Mouse (Mus musculus) limb, embryonic 14.5 days (tissue): ENCODE data around the gene Rilpl1. TPM values are rescaled to one million over a fixed set of nuclear protein-coding genes. Genes with fewer than 3 reads are reported as not detected.
A peak's percentile ranks its signal among the peaks of the same experiment; 100 is the strongest.

Experiments
- ATAC-seq: fragments of 200-750 bp; cut with Nextera tagmentation; 2 replicates; pipeline ENCODE4 v1.8.0; 2017; ENCODE audit warnings: low read depth, moderate number of reproducible peaks, moderate TSS enrichment; ENCODE audit not compliant: low FRiP score
- DNase-seq: peaks from one replicate; pipeline ENCODE4 v3.0.0-alpha.2; 2015; ENCODE audit warnings: low spot score
- H3K27ac ChIP-seq: fragments of 300-500 bp; sonication (generic); replicated peaks from 2 replicates; pipeline ENCODE4 v1.5.1; 2014; ENCODE audit warnings: low read depth, mild to moderate bottlenecking, low read length, moderate library complexity, mixed read lengths
- H3K27me3 ChIP-seq: fragments of 300-500 bp; sonication (generic); 2 replicates; pipeline ENCODE4 v1.6.1; 2014; ENCODE audit warnings: low read length, mixed read lengths; ENCODE audit not compliant: control insufficient read depth, insufficient read depth
- H3K36me3 ChIP-seq: fragments of 300-500 bp; sonication (generic); 2 replicates; pipeline ENCODE4 v1.6.1; 2014; ENCODE audit warnings: mild to moderate bottlenecking, low read length, moderate library complexity, mixed read lengths; ENCODE audit not compliant: control insufficient read depth, insufficient read depth
- H3K4me1 ChIP-seq: fragments of 300-500 bp; sonication (generic); 2 replicates; pipeline ENCODE4 v1.6.1; 2014; ENCODE audit warnings: antibody characterized with exemption, low read length, mixed read lengths; ENCODE audit not compliant: control insufficient read depth, insufficient read depth
- H3K4me2 ChIP-seq: fragments of 300-500 bp; sonication (generic); replicated peaks from 2 replicates; pipeline ENCODE4 v1.6.1; 2014; ENCODE audit warnings: low read depth, mild to moderate bottlenecking, low read length, moderate library complexity; ENCODE audit not compliant: severe bottlenecking
- H3K4me3 ChIP-seq: fragments of 300-500 bp; sonication (generic); replicated peaks from 2 replicates; pipeline ENCODE4 v1.5.1; 2014; ENCODE audit warnings: low read length
- H3K9ac ChIP-seq: fragments of 300-500 bp; sonication (generic); 2 replicates; pipeline ENCODE4 v1.6.1; 2014; ENCODE audit warnings: mild to moderate bottlenecking, low read depth, low read length, moderate library complexity; ENCODE audit not compliant: severe bottlenecking
- H3K9me3 ChIP-seq: fragments of 300-500 bp; sonication (generic); 2 replicates; pipeline ENCODE4 v1.6.1; 2016; ENCODE audit warnings: low read length; ENCODE audit not compliant: control insufficient read depth
- POLR2A ChIP-seq: fragments of 200-500 bp; IDR thresholded peaks from 2 replicates; pipeline ENCODE4 v1.8.0; 2012; ENCODE audit warnings: inconsistent platforms, mild to moderate bottlenecking, moderate library complexity, borderline replicate concordance; ENCODE audit not compliant: insufficient read depth, insufficient read length; ENCODE audit errors: extremely low read depth
- WGBS: fragments of 180-500 bp; shearing (Covaris S2); extraction: QIAGEN DNeasy Blood & Tissue Kit; methylation state at CpG from one replicate; pipeline ENCODE4 v1.1.7; 2014; 5-methylcytosine and 5-hydroxymethylcytosine counted together
- polyA plus RNA-seq, 2 experiments: library from polyadenylated mRNA; depleted of rRNA in 1 of 2; stranded (reverse) in 1 of 2; unstranded in 1 of 2; fragments of >200 nt; fragmentation: Nextera tagmentation in 1 of 2; extraction: Ambion mirVana in 1 of 2; gene quantifications; 2 replicates each; pipeline versions ENCODE4 v1.2.1 to v1.2.3; 2012 to 2014

Rilpl1 gene
- polyA plus RNA-seq, 2 experiments, result 22.4 to 23.2 TPM

DNA sequence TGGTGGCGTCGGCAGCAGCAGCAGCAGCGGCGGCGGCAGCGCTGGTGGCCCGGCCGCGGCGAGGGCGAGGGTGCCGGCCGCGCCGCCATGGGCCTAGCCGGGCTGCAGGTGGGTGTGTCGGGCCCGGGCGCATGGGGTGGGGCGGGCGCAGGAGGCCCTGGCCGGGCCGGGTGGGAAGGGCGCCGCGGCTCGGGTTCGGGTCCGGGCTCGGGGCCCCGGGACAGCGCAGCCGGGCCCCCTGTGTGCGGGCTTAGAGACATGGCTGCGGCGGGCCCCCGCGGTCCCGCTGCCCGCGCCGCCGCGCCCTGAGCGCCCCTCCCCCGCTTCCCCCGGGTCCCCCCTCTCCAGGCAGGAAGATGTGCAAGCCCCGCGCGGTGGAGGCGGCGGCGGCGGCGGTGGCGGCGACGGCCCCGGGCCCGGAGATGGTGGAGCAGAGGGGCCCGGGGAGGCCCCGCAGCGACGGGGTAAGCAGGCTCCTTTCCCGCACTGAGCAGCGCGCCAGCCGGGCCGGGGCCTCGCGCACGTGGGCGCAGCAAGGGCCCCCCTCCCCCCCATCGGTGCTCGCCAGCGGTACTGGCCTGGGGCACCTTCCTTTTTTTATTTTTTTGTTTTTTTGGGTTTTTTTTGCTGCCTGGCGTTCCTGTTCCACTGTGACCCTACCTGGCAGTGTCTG is 85.4 kb downstream of the Rilpl1 start:
- TF ChIP-seq POLR2A, result no peak
- Histone ChIP-seq H3K9ac (peak overlapping the region; percentile 89), H3K4me2 (peak overlapping the region; percentile 90), H3K4me3 (peak overlapping the region; percentile 80), H3K27me3 (no peaks in the 10 kb centered on the region), H3K27ac (peak overlapping the region; percentile 80), H3K9me3 (no peaks in the 10 kb centered on the region), H3K36me3 (peaks cover 37% of the 10 kb centered on the region), H3K4me1 (peaks cover 15% of the 10 kb centered on the region)
- ATAC-seq (peak; percentile 48), DNase-seq (no peak)
- WGBS, result 0% methylated on average over 7 of the region's 77 CpGs

DNA sequence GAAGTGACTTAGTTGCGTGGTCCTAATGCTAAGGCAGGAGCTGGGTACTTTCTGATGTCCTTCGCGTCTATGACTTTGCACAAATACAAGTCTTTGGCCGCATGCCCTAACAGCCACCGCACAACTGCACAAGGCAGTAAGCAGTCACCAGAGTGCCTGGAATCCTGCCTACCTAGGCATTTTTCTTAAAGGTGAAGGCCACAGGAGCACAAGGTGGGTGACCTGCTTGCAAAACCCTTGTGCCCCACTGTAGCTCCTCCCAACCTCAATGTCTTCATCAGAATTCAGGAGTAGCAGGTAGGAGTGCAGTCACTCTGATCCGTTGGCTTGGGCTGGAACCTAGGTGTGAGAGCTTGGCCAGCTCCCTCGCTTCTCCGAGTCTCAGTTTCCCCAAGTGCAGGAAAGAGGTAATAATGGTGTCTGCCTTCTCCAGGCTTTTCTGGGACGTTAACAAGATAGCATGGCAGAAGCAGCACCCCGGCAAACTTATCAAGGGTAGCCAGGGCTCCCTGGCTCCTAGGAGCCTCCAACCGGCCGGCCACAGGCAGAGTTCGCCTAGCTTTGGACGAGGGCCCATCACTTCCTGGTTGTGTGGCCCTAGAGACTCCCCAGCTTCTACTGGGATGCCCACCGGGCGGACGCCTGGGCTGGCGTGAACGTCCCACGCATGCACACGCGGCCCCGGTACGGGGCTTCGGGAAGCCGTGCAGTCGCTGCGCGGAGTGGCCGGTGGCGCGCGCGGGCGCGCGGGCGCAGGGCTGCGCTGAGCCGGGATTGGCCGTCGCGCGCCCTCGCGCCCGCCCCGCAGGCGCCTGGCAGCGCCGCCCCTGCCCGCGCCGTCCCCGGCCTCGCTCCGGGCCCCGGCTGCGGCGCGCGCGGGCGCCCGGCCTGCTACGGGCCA is 86.3 kb downstream of the Rilpl1 start:
- 9% methylated on average over 28 of the region's 66 CpGs for WGBS
- peak overlapping the region; percentile 80 for H3K27ac ChIP-seq
- no peaks in the 10 kb centered on the region for H3K27me3 ChIP-seq
- 0 out of 2 replicates have a peak, but pooled peaks have one; percentile 68 for TF ChIP-seq POLR2A
- DNase-seq (peak; percentile 75), ATAC-seq (peak; percentile 85)
- no peaks in the 10 kb centered on the region for H3K9me3 ChIP-seq
- H3K36me3 ChIP-seq, result peaks cover 29% of the 10 kb centered on the region
- peaks cover 17% of the 10 kb centered on the region for H3K4me1 ChIP-seq
- H3K4me3 ChIP-seq, result peak overlapping the region; percentile 80
- peak overlapping the region; percentile 89 for H3K9ac ChIP-seq
- peak overlapping the region; percentile 90 for H3K4me2 ChIP-seq

DNA sequence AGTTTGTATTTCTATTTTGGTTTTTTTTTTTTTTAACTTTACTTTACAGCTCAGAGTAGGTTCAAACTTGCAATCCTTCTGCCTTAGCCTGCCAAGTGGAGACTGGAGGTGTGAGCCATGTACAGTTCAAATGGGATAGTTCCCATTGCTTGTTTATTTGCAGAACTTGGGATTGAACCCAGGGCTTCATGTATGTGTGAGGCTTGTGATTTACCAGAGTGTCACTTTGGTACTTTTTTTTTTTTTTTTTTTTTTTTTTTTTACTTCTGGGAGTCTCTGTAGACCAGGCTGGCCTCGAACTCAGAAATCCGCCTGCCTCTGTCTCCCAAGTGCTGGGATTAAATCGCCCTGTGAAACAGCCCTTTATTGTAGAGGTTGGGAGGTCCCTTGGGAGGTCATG is 87.0 kb downstream of the Rilpl1 start:
- Histone ChIP-seq H3K9ac (no peak overlapping the region), H3K9me3 (no peaks in the 10 kb centered on the region), H3K4me1 (peaks cover 17% of the 10 kb centered on the region), H3K27me3 (no peaks in the 10 kb centered on the region), H3K4me2 (peak overlapping the region; percentile 90), H3K4me3 (peak overlapping the region; percentile 80; the same call in 1 of the 2 replicates), H3K36me3 (peaks cover 22% of the 10 kb centered on the region), H3K27ac (no peak overlapping the region)
- no peak for DNase-seq
- TF ChIP-seq POLR2A, result no peak
- ATAC-seq, result no peak
- WGBS, result 76% methylated on average over 3 of the region's 3 CpGs

Other genes with a start within 250 kb of the Rilpl1 start
- 10.2 and 11.0 TPM in 2 replicates for gene Mphosph9, start 203.4 kb downstream of the Rilpl1 start, polyA plus RNA-seq (2012; rRNA removed)
- 9.5 and 12.2 TPM in 2 replicates for gene Mphosph9, start 203.4 kb downstream of the Rilpl1 start, polyA plus RNA-seq (2014; fragmentation: Nextera tagmentation; extraction: Ambion mirVana)
- 11.8 and 12.3 TPM in 2 replicates for gene 2810006K23Rik, start 203.3 kb downstream of the Rilpl1 start, polyA plus RNA-seq (2012; rRNA removed)
- 9.7 and 10.4 TPM in 2 replicates for gene 2810006K23Rik, start 203.3 kb downstream of the Rilpl1 start, polyA plus RNA-seq (2014; fragmentation: Nextera tagmentation; extraction: Ambion mirVana)
- gene Cdk2ap1, start 168.3 kb downstream of the Rilpl1 start, polyA plus RNA-seq (2012; rRNA removed), result 379 and 405 TPM in 2 replicates
- gene Cdk2ap1, start 168.3 kb downstream of the Rilpl1 start, polyA plus RNA-seq (2014; fragmentation: Nextera tagmentation; extraction: Ambion mirVana), result 122 and 234 TPM in 2 replicates
- 43.0 and 45.9 TPM in 2 replicates for gene Sbno1, start 105.4 kb downstream of the Rilpl1 start, polyA plus RNA-seq (2012; rRNA removed)
- gene Sbno1, start 105.4 kb downstream of the Rilpl1 start, polyA plus RNA-seq (2014; fragmentation: Nextera tagmentation; extraction: Ambion mirVana), result 65.1 and 76.3 TPM in 2 replicates
- 96.7 and 101 TPM in 2 replicates for gene Kmt5a, start 91.5 kb downstream of the Rilpl1 start, polyA plus RNA-seq (2012; rRNA removed)
- 70.9 and 91.4 TPM in 2 replicates for gene Kmt5a, start 91.5 kb downstream of the Rilpl1 start, polyA plus RNA-seq (2014; fragmentation: Nextera tagmentation; extraction: Ambion mirVana)
- gene Rilpl2, start 53.0 kb downstream of the Rilpl1 start, polyA plus RNA-seq (2012; rRNA removed), result 34.7 and 36.3 TPM in 2 replicates
- gene Rilpl2, start 53.0 kb downstream of the Rilpl1 start, polyA plus RNA-seq (2014; fragmentation: Nextera tagmentation; extraction: Ambion mirVana), result 36.9 and 39.2 TPM in 2 replicates
- 8.1 and 17.1 TPM in 2 replicates for gene Snrnp35, start 48.3 kb downstream of the Rilpl1 start, polyA plus RNA-seq (2012; rRNA removed)
- gene Snrnp35, start 48.3 kb downstream of the Rilpl1 start, polyA plus RNA-seq (2014; fragmentation: Nextera tagmentation; extraction: Ambion mirVana), result 10.7 and 12.2 TPM in 2 replicates
- gene Tmed2, start 9.3 kb upstream of the Rilpl1 start, polyA plus RNA-seq (2012; rRNA removed), result 260 and 264 TPM in 2 replicates
- gene Tmed2, start 9.3 kb upstream of the Rilpl1 start, polyA plus RNA-seq (2014; fragmentation: Nextera tagmentation; extraction: Ambion mirVana), result 594 and 615 TPM in 2 replicates
- gene Ddx55, start 21.5 kb upstream of the Rilpl1 start, polyA plus RNA-seq (2012; rRNA removed), result 20.8 and 22.0 TPM in 2 replicates
- gene Ddx55, start 21.5 kb upstream of the Rilpl1 start, polyA plus RNA-seq (2014; fragmentation: Nextera tagmentation; extraction: Ambion mirVana), result 11.9 and 12.5 TPM in 2 replicates
- 37.4 and 42.5 TPM in 2 replicates for gene Eif2b1, start 47.7 kb upstream of the Rilpl1 start, polyA plus RNA-seq (2012; rRNA removed)
- 71.3 and 73.5 TPM in 2 replicates for gene Eif2b1, start 47.7 kb upstream of the Rilpl1 start, polyA plus RNA-seq (2014; fragmentation: Nextera tagmentation; extraction: Ambion mirVana)
- 86.9 and 94.6 TPM in 2 replicates for gene Gtf2h3, start 47.7 kb upstream of the Rilpl1 start, polyA plus RNA-seq (2012; rRNA removed)
- gene Gtf2h3, start 47.7 kb upstream of the Rilpl1 start, polyA plus RNA-seq (2014; fragmentation: Nextera tagmentation; extraction: Ambion mirVana), result 62.6 and 76.4 TPM in 2 replicates
- 33.3 and 39.7 TPM in 2 replicates for gene Atp6v0a2, start 97.2 kb upstream of the Rilpl1 start, polyA plus RNA-seq (2012; rRNA removed)
- 42.8 and 45.4 TPM in 2 replicates for gene Atp6v0a2, start 97.2 kb upstream of the Rilpl1 start, polyA plus RNA-seq (2014; fragmentation: Nextera tagmentation; extraction: Ambion mirVana)
- 0.20 and 0.38 TPM in 2 replicates for gene Dnah10, start 193.7 kb upstream of the Rilpl1 start, polyA plus RNA-seq (2012; rRNA removed)
- gene Dnah10, start 193.7 kb upstream of the Rilpl1 start, polyA plus RNA-seq (2014; fragmentation: Nextera tagmentation; extraction: Ambion mirVana), result 0.11 TPM in 1 of 2 replicates, not detected in the other